Mouse (Mus musculus) heart, embryonic 15.5 days (tissue): ENCODE data around the gene Tex21. TPM values are rescaled to one million over a fixed set of nuclear protein-coding genes. Genes with fewer than 3 reads are reported as not detected.
"Not testable (repeated sequence)": the region's sequence is repeated elsewhere in the genome, so short reads cannot be mapped to it uniquely, and the experiment has no call there.

Source experiments
- ATAC-seq: fragments of 200-750 bp; cut with Nextera tagmentation; replicated peaks from 2 replicates; pipeline ENCODE4 v1.8.0; 2017; ENCODE audit warnings: low read depth, moderate TSS enrichment; ENCODE audit not compliant: insufficient number of reproducible peaks, insufficient read depth, low FRiP score
- H3K27ac ChIP-seq: fragments of 300-500 bp; sonication (generic); 2 replicates; pipeline ENCODE4 v1.5.1; 2015; ENCODE audit warnings: mild to moderate bottlenecking, inconsistent platforms
- H3K27me3 ChIP-seq: fragments of 300-500 bp; sonication (generic); 2 replicates; pipeline ENCODE4 v1.6.1; 2015; ENCODE audit warnings: inconsistent platforms
- H3K36me3 ChIP-seq: fragments of 300-500 bp; sonication (generic); 2 replicates; pipeline ENCODE4 v1.6.1; 2015; ENCODE audit warnings: mild to moderate bottlenecking, inconsistent platforms
- H3K4me1 ChIP-seq: fragments of 300-500 bp; sonication (generic); replicated peaks from 2 replicates; pipeline ENCODE4 v1.6.1; 2015; ENCODE audit warnings: inconsistent platforms
- H3K4me2 ChIP-seq: fragments of 300-500 bp; sonication (generic); 2 replicates; pipeline ENCODE4 v1.6.1; 2015; ENCODE audit warnings: inconsistent platforms, mild to moderate bottlenecking, moderate library complexity
- H3K4me3 ChIP-seq: fragments of 300-500 bp; sonication (generic); 2 replicates; pipeline ENCODE4 v1.5.1; 2015; ENCODE audit warnings: mild to moderate bottlenecking, inconsistent platforms
- H3K9ac ChIP-seq: fragments of 300-500 bp; sonication (generic); 2 replicates; pipeline ENCODE4 v1.6.1; 2015; ENCODE audit warnings: mild to moderate bottlenecking, inconsistent platforms
- H3K9me3 ChIP-seq: fragments of 300-500 bp; sonication (generic); replicated peaks from 2 replicates; pipeline ENCODE4 v1.6.1; 2016; ENCODE audit warnings: inconsistent platforms
- WGBS: fragments of 180-500 bp; shearing (Covaris S2); methylation state at CpG from one replicate; pipeline ENCODE4 v1.1.7; 2015; ENCODE audit warnings: mixed read lengths; 5-methylcytosine and 5-hydroxymethylcytosine counted together
- polyA plus RNA-seq: library from polyadenylated mRNA; unstranded; fragments of >200 nt; fragmentation: Nextera tagmentation; extraction: Ambion mirVana; gene quantifications from 2 replicates; pipeline ENCODE4 v1.2.1, GENCODE M21; 2015

The Tex21 gene
- polyA plus RNA-seq, 1 experiment from 2014 or later, result not detected

GRCm38 (mm10) chr12:76239145-76239838, 7.3 kb downstream of the Tex21 start:
- Histone ChIP-seq H3K4me3 (no peak overlapping the region), H3K36me3 (no peaks in the 10 kb centered on the region), H3K9ac (no peak overlapping the region), H3K9me3 (no peaks in the 10 kb centered on the region), H3K4me1 (no peaks in the 10 kb centered on the region), H3K27me3 (no peaks in the 10 kb centered on the region), H3K27ac (no peak overlapping the region), H3K4me2 (no peak overlapping the region)
- 58% methylated on average over 10 of the region's 10 CpGs for WGBS
- no peak for ATAC-seq

GRCm38 (mm10) chr12:76235253-76235652, 11.3 kb downstream of the Tex21 start:
- 84% methylated on average over 6 of the region's 6 CpGs for WGBS
- Histone ChIP-seq H3K27me3 (no peaks in the 10 kb centered on the region), H3K9ac (no peak overlapping the region), H3K36me3 (no peaks in the 10 kb centered on the region), H3K9me3 (no peaks in the 10 kb centered on the region), H3K4me2 (no peak overlapping the region), H3K4me1 (no peaks in the 10 kb centered on the region; the same call in 1 of the 2 replicates), H3K4me3 (no peak overlapping the region), H3K27ac (no peak overlapping the region)
- no peak for ATAC-seq

- H3K4me1 ChIP-seq, result no peaks in the 10 kb centered on the region; the same call in 1 of the 2 replicates
- no peak overlapping the region for H3K4me2 ChIP-seq
- H3K27ac ChIP-seq, result no peak overlapping the region
- no peak overlapping the region for H3K9ac ChIP-seq
- no peaks in the 10 kb centered on the region for H3K36me3 ChIP-seq
- WGBS, result 82% methylated on average over 6 of the region's 6 CpGs
- no peaks in the 10 kb centered on the region for H3K9me3 ChIP-seq
- H3K27me3 ChIP-seq, result no peaks in the 10 kb centered on the region
- no peak overlapping the region for H3K4me3 ChIP-seq
- ATAC-seq, result no peak
These were observed 15.9 kb downstream of the Tex21 start for GRCm38 (mm10) chr12:76230644-76231043.

- H3K4me1 ChIP-seq, ATAC-seq, H3K4me2 ChIP-seq, H3K9ac ChIP-seq, H3K4me3 ChIP-seq, H3K27ac ChIP-seq, H3K36me3 ChIP-seq, H3K9me3 ChIP-seq, H3K27me3 ChIP-seq: not testable (repeated sequence)
- WGBS, result 57% methylated on average over 3 of the region's 8 CpGs
These were observed 24.4 kb downstream of the Tex21 start for GRCm38 (mm10) chr12:76222104-76222503.

- no peak for ATAC-seq
- Histone ChIP-seq H3K4me3 (no peak overlapping the region), H3K9ac (no peak overlapping the region), H3K4me1 (0 out of 2 replicates have a peak, but pooled peaks cover 4% of the 10 kb centered on the region), H3K36me3 (no peaks in the 10 kb centered on the region), H3K27me3 (no peaks in the 10 kb centered on the region), H3K4me2 (no peak overlapping the region), H3K9me3 (no peaks in the 10 kb centered on the region), H3K27ac (no peak overlapping the region)
- WGBS, result 67% methylated on average over 11 of the region's 11 CpGs
These were observed 29.8 kb downstream of the Tex21 start for GRCm38 (mm10) chr12:76216716-76217115.

GRCm38 (mm10) chr12:76215121-76215520, 31.4 kb downstream of the Tex21 start:
- ATAC-seq, result no peak
- H3K4me2 ChIP-seq, result peak overlapping the region; percentile 5; the same call in 1 of the 2 replicates
- H3K36me3 ChIP-seq, result no peaks in the 10 kb centered on the region
- no peak overlapping the region for H3K4me3 ChIP-seq
- no peak overlapping the region for H3K27ac ChIP-seq
- H3K27me3 ChIP-seq, result no peaks in the 10 kb centered on the region
- WGBS, result 21% methylated on average over 5 of the region's 5 CpGs
- H3K4me1 ChIP-seq, result 0 out of 2 replicates have a peak, but pooled peaks cover 4% of the 10 kb centered on the region
- H3K9me3 ChIP-seq, result no peaks in the 10 kb centered on the region
- H3K9ac ChIP-seq, result no peak overlapping the region

- Histone ChIP-seq H3K4me3 (no peak overlapping the region), H3K9ac (no peak overlapping the region), H3K36me3 (no peaks in the 10 kb centered on the region), H3K9me3 (no peaks in the 10 kb centered on the region), H3K4me1 (no peaks in the 10 kb centered on the region), H3K27ac (no peak overlapping the region), H3K27me3 (no peaks in the 10 kb centered on the region), H3K4me2 (no peak overlapping the region)
- ATAC-seq, result no peak
- 86% methylated on average over 5 of the region's 5 CpGs for WGBS
These were observed 37.0 kb downstream of the Tex21 start for GRCm38 (mm10) chr12:76209429-76209974.

- H3K27ac ChIP-seq, result no peak overlapping the region
- WGBS, result 68% methylated on average over 4 of the region's 4 CpGs
These were observed 46.2 kb downstream of the Tex21 start for GRCm38 (mm10) chr12:76200326-76200725.

GRCm38 (mm10) chr12:76197071-76197470, 49.5 kb downstream of the Tex21 start:
- H3K4me1 ChIP-seq, result peaks cover 8% of the 10 kb centered on the region
- no peaks in the 10 kb centered on the region for H3K9me3 ChIP-seq
- no peak for ATAC-seq
- H3K27me3 ChIP-seq, result 0 out of 2 replicates have a peak, but pooled peaks cover 4% of the 10 kb centered on the region
- WGBS, result 43% methylated on average over 8 of the region's 8 CpGs
- H3K9ac ChIP-seq, result no peak overlapping the region
- peak overlapping the region; percentile 89 for H3K4me2 ChIP-seq
- H3K27ac ChIP-seq, result no peak overlapping the region
- H3K36me3 ChIP-seq, result no peaks in the 10 kb centered on the region
- H3K4me3 ChIP-seq, result peak overlapping the region; percentile 46; the same call in 1 of the 2 replicates

More at GRCm38 (mm10) chr12:76200326-76200725, 46.2 kb downstream of the Tex21 start:
- Histone ChIP-seq H3K4me1 (peaks cover 8% of the 10 kb centered on the region), H3K4me3 (no peak overlapping the region), H3K9me3 (no peaks in the 10 kb centered on the region), H3K9ac (no peak overlapping the region), H3K27me3 (0 out of 2 replicates have a peak, but pooled peaks cover 1% of the 10 kb centered on the region), H3K4me2 (no peak overlapping the region), H3K36me3 (no peaks in the 10 kb centered on the region)
- ATAC-seq, result no peak

- peak; percentile 68 for ATAC-seq
These were observed 49.9 kb downstream of the Tex21 start for GRCm38 (mm10) chr12:76196709-76197054.

GRCm38 (mm10) chr12:76195912-76196708, 50.4 kb downstream of the Tex21 start:
- WGBS, result under 1% methylated on average over 22 of the region's 22 CpGs
- Histone ChIP-seq H3K4me1 (peaks cover 8% of the 10 kb centered on the region), H3K27ac (peak overlapping the region; percentile 72), H3K27me3 (0 out of 2 replicates have a peak, but pooled peaks cover 4% of the 10 kb centered on the region), H3K36me3 (no peaks in the 10 kb centered on the region), H3K4me3 (peak overlapping the region; percentile 46), H3K9me3 (no peaks in the 10 kb centered on the region), H3K9ac (peak overlapping the region; percentile 40), H3K4me2 (peak overlapping the region; percentile 89)
- ATAC-seq, result peak; percentile 85

More at GRCm38 (mm10) chr12:76196709-76197054, 49.9 kb downstream of the Tex21 start:
- 0 out of 2 replicates have a peak overlapping the region, but pooled peaks have one; percentile 72 for H3K27ac ChIP-seq
- 0 out of 2 replicates have a peak, but pooled peaks cover 4% of the 10 kb centered on the region for H3K27me3 ChIP-seq
- H3K36me3 ChIP-seq, result no peaks in the 10 kb centered on the region
- peaks cover 8% of the 10 kb centered on the region for H3K4me1 ChIP-seq
- H3K4me3 ChIP-seq, result peak overlapping the region; percentile 46
- no peak overlapping the region for H3K9ac ChIP-seq
- 11% methylated on average over 6 of the region's 6 CpGs for WGBS
- H3K4me2 ChIP-seq, result peak overlapping the region; percentile 89
- no peaks in the 10 kb centered on the region for H3K9me3 ChIP-seq
